In the genomic region with DNA sequence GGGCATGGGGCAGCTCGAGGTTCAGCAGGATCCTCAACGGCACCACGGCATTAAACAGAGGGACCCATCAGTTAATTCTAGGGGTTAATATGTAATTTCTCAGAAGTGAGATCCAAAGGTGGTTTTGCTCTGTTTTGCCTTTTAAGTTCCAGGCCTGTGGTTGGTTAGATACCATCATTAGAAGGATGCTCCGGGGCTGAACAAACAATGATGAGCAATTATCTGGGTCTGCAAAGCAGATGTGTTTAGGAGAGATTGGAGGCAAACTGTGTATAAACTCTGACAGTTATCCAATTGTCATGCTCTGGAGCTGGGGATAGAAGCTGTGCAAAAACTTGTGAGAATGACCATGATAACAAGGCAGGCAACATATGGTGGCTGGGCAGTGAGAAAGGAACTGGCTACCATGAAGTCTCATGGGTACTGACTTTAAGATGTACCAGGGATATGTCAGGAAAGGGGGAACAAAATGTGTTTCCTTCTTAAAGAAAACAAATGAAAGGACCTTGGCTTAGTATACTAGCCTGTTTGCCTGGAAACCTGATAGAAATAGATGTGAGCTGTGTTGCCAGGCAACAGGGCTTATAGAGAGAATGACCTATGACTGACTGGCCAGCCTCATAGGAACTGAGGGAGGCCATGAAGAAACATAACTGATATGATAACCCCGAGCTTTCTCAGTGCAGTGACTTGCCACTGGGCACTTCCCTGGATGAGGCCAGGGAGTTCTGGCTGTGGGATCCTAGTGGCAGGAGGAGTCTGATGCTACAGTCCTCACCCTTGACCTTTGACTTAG, we compare ENCODE assay signal across 7 mouse cellular contexts.
DNase-seq lines count a peak whose midpoint lies in the region; ATAC-seq and TF ChIP-seq lines count a peak whose summit lies in the region.

No protein-coding gene starts in this region.

- no peak for TF ChIP-seq CTCF in bone marrow macrophage, adult 2 months (IDR thresholded peaks at IDR 0.05; ENCODE audit: low read depth, low read length)
- TF ChIP-seq CTCF in layer of hippocampus, adult 2 months (conservative IDR thresholded peaks at IDR 0.05): no peak

- H3K9me3 ChIP-seq in hindbrain, embryonic 13.5 days: no peaks in the 10 kb centered on the region
- H3K9me3 ChIP-seq in hindbrain, embryonic 10.5 days: no peaks in the 10 kb centered on the region
- no peaks in the 10 kb centered on the region for H3K9me3 ChIP-seq in hindbrain, embryonic 16.5 days (ENCODE audit: control insufficient read depth, low read length)
- no peaks in the 10 kb centered on the region for H3K9me3 ChIP-seq in midbrain, embryonic 12.5 days

- WGBS in hindbrain, embryonic 13.5 days: 63% methylated on average over 5 of the region's 5 CpGs
- WGBS in hindbrain, embryonic 10.5 days: 84% methylated on average over 5 of the region's 5 CpGs
- 51% methylated on average over 5 of the region's 5 CpGs for WGBS in hindbrain, embryonic 16.5 days
- 76% methylated on average over 5 of the region's 5 CpGs for WGBS in midbrain, embryonic 12.5 days

- no peak overlapping the region for H3K4me3 ChIP-seq in hindbrain, embryonic 13.5 days
- no peak overlapping the region for H3K4me3 ChIP-seq in hindbrain, embryonic 10.5 days
- H3K4me3 ChIP-seq in bone marrow macrophage, adult 2 months (ENCODE audit: insufficient read depth, low read length): peak overlapping the region; percentile 2; the same call in 1 of the 2 replicates
- no peak overlapping the region for H3K4me3 ChIP-seq in hindbrain, embryonic 16.5 days (ENCODE audit: low read length)
- H3K4me3 ChIP-seq in midbrain, embryonic 12.5 days: no peak overlapping the region
- H3K4me3 ChIP-seq in layer of hippocampus, adult 2 months: no peak overlapping the region

- no peak for TF ChIP-seq POLR2A in bone marrow macrophage, adult 2 months (IDR thresholded peaks at IDR 0.05; ENCODE audit: borderline replicate concordance, low read depth, low read length)

- peaks cover 31% of the 10 kb centered on the region for H3K4me1 ChIP-seq in hindbrain, embryonic 13.5 days (replicated peaks)
- H3K4me1 ChIP-seq in hindbrain, embryonic 10.5 days (replicated peaks): peaks cover 20% of the 10 kb centered on the region
- peaks cover 51% of the 10 kb centered on the region for H3K4me1 ChIP-seq in bone marrow macrophage, adult 2 months (ENCODE audit: control insufficient read depth, insufficient read depth, low read length)
- peaks cover 32% of the 10 kb centered on the region for H3K4me1 ChIP-seq in hindbrain, embryonic 16.5 days (ENCODE audit: control insufficient read depth, insufficient read depth, low read depth, low read length)
- peaks cover 20% of the 10 kb centered on the region for H3K4me1 ChIP-seq in midbrain, embryonic 12.5 days

- DNase-seq in hindbrain, embryonic 10.5 days (ENCODE audit: low spot score): no peak
- no peak for DNase-seq in gastrocnemius, postnatal 25 days
- no peak for DNase-seq in layer of hippocampus, adult 2 months (ENCODE audit: low spot score in 2 of 2)

- 0 out of 2 replicates have a peak, but pooled peaks have one; percentile 33 for ATAC-seq in hindbrain, embryonic 13.5 days (ENCODE audit: low FRiP score)
- ATAC-seq in hindbrain, embryonic 16.5 days: peak; percentile 41
- peak; percentile 16; the same call in 1 of the 2 replicates for ATAC-seq in midbrain, embryonic 12.5 days (ENCODE audit: low FRiP score, low read depth)

- H3K27me3 ChIP-seq in hindbrain, embryonic 13.5 days: 0 out of 2 replicates have a peak, but pooled peaks cover under 1% of the 10 kb centered on the region
- H3K27me3 ChIP-seq in hindbrain, embryonic 10.5 days (ENCODE audit: insufficient read depth, poor library complexity, severe bottlenecking): no peaks in the 10 kb centered on the region
- H3K27me3 ChIP-seq in hindbrain, embryonic 16.5 days (replicated peaks; ENCODE audit: control insufficient read depth, insufficient read depth, low read length): no peaks in the 10 kb centered on the region
- no peaks in the 10 kb centered on the region; the same call in 1 of the 2 replicates for H3K27me3 ChIP-seq in midbrain, embryonic 12.5 days

- H3K4me2 ChIP-seq in hindbrain, embryonic 13.5 days: no peak overlapping the region
- peak overlapping the region; percentile 14; the same call in 1 of the 2 replicates for H3K4me2 ChIP-seq in hindbrain, embryonic 16.5 days (ENCODE audit: low read length)
- H3K4me2 ChIP-seq in midbrain, embryonic 12.5 days (replicated peaks): no peak overlapping the region

- H3K9ac ChIP-seq in hindbrain, embryonic 13.5 days: no peak overlapping the region
- H3K9ac ChIP-seq in hindbrain, embryonic 16.5 days (ENCODE audit: low read depth, low read length): no peak overlapping the region
- no peak overlapping the region for H3K9ac ChIP-seq in midbrain, embryonic 12.5 days (replicated peaks)

- H3K36me3 ChIP-seq in hindbrain, embryonic 13.5 days: no peaks in the 10 kb centered on the region
- no peaks in the 10 kb centered on the region for H3K36me3 ChIP-seq in hindbrain, embryonic 10.5 days
- H3K36me3 ChIP-seq in hindbrain, embryonic 16.5 days (ENCODE audit: control insufficient read depth, insufficient read depth, low read length): no peaks in the 10 kb centered on the region
- H3K36me3 ChIP-seq in midbrain, embryonic 12.5 days: no peaks in the 10 kb centered on the region

- peak overlapping the region; percentile 49; the same call in 1 of the 2 replicates for H3K27ac ChIP-seq in hindbrain, embryonic 13.5 days
- H3K27ac ChIP-seq in hindbrain, embryonic 10.5 days: no peak overlapping the region
- H3K27ac ChIP-seq in bone marrow macrophage, adult 2 months (ENCODE audit: insufficient read depth, low read depth, low read length): no peak overlapping the region; the same call in 1 of the 2 replicates
- H3K27ac ChIP-seq in hindbrain, embryonic 16.5 days (ENCODE audit: low read depth, low read length): peak overlapping the region; percentile 47; the same call in 1 of the 2 replicates
- no peak overlapping the region for H3K27ac ChIP-seq in midbrain, embryonic 12.5 days (replicated peaks)
- H3K27ac ChIP-seq in layer of hippocampus, adult 2 months: no peak overlapping the region

Comparison
In these comparisons a context has a peak if more than half of its experiments do, and no peak if none do; other contexts are left out.
1. H3K27ac ChIP-seq: peak in hindbrain, embryonic 13.5 days (single experiment) and hindbrain, embryonic 16.5 days (single experiment); none in hindbrain, embryonic 10.5 days (single experiment), bone marrow macrophage, adult 2 months (single experiment), midbrain, embryonic 12.5 days (single experiment) and layer of hippocampus, adult 2 months (single experiment).
2. Peak in every context shown above with its lines, with median percentiles within 50 percentile points of each other: ATAC-seq.